8 mouse cellular contexts compared by ENCODE assay signal in the genomic region with DNA sequence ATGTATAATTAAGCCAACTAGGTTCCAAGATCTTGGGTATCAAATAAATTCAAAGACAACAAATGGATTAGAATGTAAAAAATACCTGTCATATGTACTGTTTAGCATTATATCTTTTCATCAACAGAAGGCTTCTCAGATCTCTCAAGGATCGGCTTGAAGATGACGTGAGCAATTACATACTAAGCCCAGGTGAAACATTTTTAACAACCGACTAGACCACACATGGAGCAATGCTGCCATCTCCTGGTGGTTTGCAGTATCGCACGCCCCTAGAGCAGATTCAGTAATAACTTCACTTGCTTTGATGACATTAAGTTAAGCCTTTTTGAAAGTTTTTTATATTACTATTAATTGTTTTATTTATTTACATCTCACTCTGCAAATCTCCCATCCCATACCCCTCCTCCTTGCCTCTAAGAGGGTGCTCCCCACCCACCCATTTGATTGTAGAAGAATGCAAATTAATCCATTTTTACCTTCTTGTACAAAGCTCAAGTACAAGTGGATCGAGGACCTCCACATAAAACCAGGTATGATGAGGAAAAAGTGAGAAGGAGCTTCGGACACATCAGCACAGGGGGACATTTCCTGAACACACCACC. TPM values are rescaled to one million over a fixed set of nuclear protein-coding genes. Genes with fewer than 3 reads are reported as not detected.
DNase-seq lines count a peak whose midpoint lies in the region; ATAC-seq and TF ChIP-seq lines count a peak whose summit lies in the region.
"Had no signal": no experiment of that assay in that cellular context is flagged by ENCODE, and none has a peak within 500 bp of the region (broad histone marks: within the 10 kb centered on the region; RNA-seq: fewer than 3 reads in every experiment).

No protein-coding gene starts in this region.

- ATAC-seq in CD4-positive, CD25-positive, alpha-beta regulatory T cell, adult 4 months, result peak; percentile 93
- peak; percentile 23; the same call in 1 of the 2 replicates for ATAC-seq in lung, postnatal 0 days

- H3K27ac ChIP-seq in lung, postnatal 0 days (ENCODE audit: low read length), result no peak overlapping the region
- H3K27ac ChIP-seq: heart, embryonic 13.5 days had no signal

- DNase-seq in T-cell, adult 2 months (ENCODE audit: low spot score), result peak; percentile 76
- peak; percentile 73 to 82 for DNase-seq in cerebellum, postnatal 25 days
- DNase-seq in gastrocnemius, postnatal 36 days, result peak; percentile 33 to 38
- peak; percentile 73 to 75 for DNase-seq in kidney, postnatal 4 days
- DNase-seq in lung, postnatal 0 days (ENCODE audit: low spot score), result peak; percentile 70
- DNase-seq in retina, postnatal 1 day, result peak; percentile 71

- intact Hi-C loops in gastrocnemius, postnatal 36 days (cut with DNase I), result loop anchor here (10.0 kb wide), 3 partner anchors 89 to 179 kb away; a partner anchor contains a TSS

- no peak overlapping the region for H3K4me2 ChIP-seq in lung, postnatal 0 days (replicated peaks; ENCODE audit: low read depth, low read length)
- H3K4me2 ChIP-seq: heart, embryonic 13.5 days had no signal

- no peaks in the 10 kb centered on the region for H3K4me1 ChIP-seq in lung, postnatal 0 days (ENCODE audit: insufficient read depth, low read depth, low read length)
- H3K4me1 ChIP-seq: heart, embryonic 13.5 days had no signal

- TF ChIP-seq EP300 in lung, postnatal 0 days (IDR thresholded peaks at IDR 0.05), result no peak

- H3K9me3 ChIP-seq in lung, postnatal 0 days (ENCODE audit: low read length), result no peaks in the 10 kb centered on the region
- H3K9me3 ChIP-seq: heart, embryonic 13.5 days had no signal

- TF ChIP-seq CTCF in lung, postnatal 0 days (IDR thresholded peaks at IDR 0.05), result peak; percentile 96

- no peak overlapping the region for H3K4me3 ChIP-seq in lung, postnatal 0 days (ENCODE audit: low read depth, low read length)
- H3K4me3 ChIP-seq: heart, embryonic 13.5 days had no signal

- no peaks in the 10 kb centered on the region for H3K27me3 ChIP-seq in lung, postnatal 0 days (replicated peaks; ENCODE audit: insufficient read depth, low read length)

- H3K36me3 ChIP-seq in lung, postnatal 0 days (ENCODE audit: insufficient read depth, low read length), result no peaks in the 10 kb centered on the region

- H3K9ac ChIP-seq in lung, postnatal 0 days (replicated peaks; ENCODE audit: low read depth), result no peak overlapping the region
- H3K9ac ChIP-seq: heart, embryonic 13.5 days had no signal

- WGBS in lung, postnatal 0 days, result 16% methylated on average over 7 of the region's 7 CpGs

RNA-seq across cellular contexts. Expression of a gene that starts 11.2 kb away (rescaled TPM):
- 10 to 100 TPM; 16.3 to 17.1 TPM for polyA plus RNA-seq in CD4-positive, CD25-positive, alpha-beta regulatory T cell, adult 4 months (2017; shearing (Covaris generic))
- total RNA-seq in gastrocnemius, postnatal 36 days (2021), result 10 to 100 TPM; 25.2 to 25.4 TPM
- 29.2 and 30.5 TPM in 2 replicates for polyA plus RNA-seq in lung, postnatal 0 days (2015; fragmentation: Nextera tagmentation; extraction: Ambion mirVana)

RNA-seq across cellular contexts. Expression of a gene that starts 15.5 kb away (rescaled TPM):
- 10 to 100 TPM; 36.3 to 66.5 TPM for polyA plus RNA-seq in CD4-positive, CD25-positive, alpha-beta regulatory T cell, adult 4 months (2017; shearing (Covaris generic))
- total RNA-seq in gastrocnemius, postnatal 36 days (2021), result 10 to 100 TPM; 16.0 to 16.8 TPM
- 29.8 and 30.6 TPM in 2 replicates for polyA plus RNA-seq in lung, postnatal 0 days (2015; fragmentation: Nextera tagmentation; extraction: Ambion mirVana)

RNA-seq across cellular contexts. Expression of a gene that starts 51.4 kb away (rescaled TPM):
- 1 to 10 TPM in 1 of 2 experiments, under 1 TPM in 1; 0.77 to 1.2 TPM for polyA plus RNA-seq in CD4-positive, CD25-positive, alpha-beta regulatory T cell, adult 4 months (2017; shearing (Covaris generic))
- total RNA-seq in gastrocnemius, postnatal 36 days (2021), result 10 to 100 TPM; 12.1 to 12.4 TPM
- 5.0 and 5.8 TPM in 2 replicates for polyA plus RNA-seq in lung, postnatal 0 days (2015; fragmentation: Nextera tagmentation; extraction: Ambion mirVana)
